Mouse (Mus musculus) heart, postnatal 0 days (tissue): ENCODE measurements at regions not wholly inside any gene's neighbourhood (a gene's known extent, or its start where the extent isn't known, plus 50 kb on each side); places are given as distances from the start of the nearest gene placed in this dataset.

ENCODE experiments used
- ATAC-seq: fragments of 200-750 bp; cut with Nextera tagmentation; 2 replicates; pipeline ENCODE4 v1.8.0; 2017; ENCODE audit warnings: low read depth, moderate number of reproducible peaks, moderate library complexity; ENCODE audit not compliant: insufficient read depth
- DNase-seq: peaks from one replicate; pipeline ENCODE4 v3.0.0-alpha.2; 2016; ENCODE audit warnings: low spot score
- H3K27ac ChIP-seq: fragments of 300-500 bp; sonication (generic); 2 replicates; pipeline ENCODE4 v1.5.1; 2014; ENCODE audit warnings: low read depth, mild to moderate bottlenecking
- H3K27me3 ChIP-seq: fragments of 300-500 bp; sonication (generic); 2 replicates; pipeline ENCODE4 v1.6.1; 2014; ENCODE audit warnings: low read length, mixed read lengths; ENCODE audit not compliant: control insufficient read depth, insufficient read depth
- H3K36me3 ChIP-seq: fragments of 300-500 bp; sonication (generic); replicated peaks from 2 replicates; pipeline ENCODE4 v1.6.1; 2014; ENCODE audit warnings: low read length, mixed read lengths; ENCODE audit not compliant: control insufficient read depth, insufficient read depth
- H3K4me1 ChIP-seq: fragments of 300-500 bp; sonication (generic); 2 replicates; pipeline ENCODE4 v1.6.1; 2014; ENCODE audit warnings: antibody characterized with exemption; ENCODE audit not compliant: control insufficient read depth, insufficient read depth
- H3K4me2 ChIP-seq: fragments of 300-500 bp; sonication (generic); 2 replicates; pipeline ENCODE4 v1.6.1; 2014; ENCODE audit warnings: low read depth, mild to moderate bottlenecking, low read length, moderate library complexity
- H3K4me3 ChIP-seq: fragments of 300-500 bp; sonication (generic); 2 replicates; pipeline ENCODE4 v1.5.1; 2014; ENCODE audit warnings: low read depth, low read length
- H3K9ac ChIP-seq: fragments of 300-500 bp; sonication (generic); replicated peaks from 2 replicates; pipeline ENCODE4 v1.6.1; 2014; ENCODE audit warnings: low read depth, low read length, mixed read lengths
- H3K9me3 ChIP-seq: fragments of 300-500 bp; sonication (generic); replicated peaks from 2 replicates; pipeline ENCODE4 v1.6.1; 2016; ENCODE audit warnings: low read length; ENCODE audit not compliant: control insufficient read depth
- CTCF ChIP-seq: IDR thresholded peaks from 2 replicates; pipeline ENCODE4 v1.5.1; 2016; ENCODE audit warnings: antibody characterized with exemption, control low read depth, low read depth
- EP300 ChIP-seq: IDR thresholded peaks from 2 replicates; pipeline ENCODE4 v1.6.1; 2016; ENCODE audit warnings: antibody characterized with exemption, low read depth
- WGBS: fragments of 180-500 bp; shearing (Covaris S2); extraction: QIAGEN DNeasy Blood & Tissue Kit; methylation state at CpG from one replicate; pipeline ENCODE4 v1.1.7; 2014; 5-methylcytosine and 5-hydroxymethylcytosine counted together

DNA sequence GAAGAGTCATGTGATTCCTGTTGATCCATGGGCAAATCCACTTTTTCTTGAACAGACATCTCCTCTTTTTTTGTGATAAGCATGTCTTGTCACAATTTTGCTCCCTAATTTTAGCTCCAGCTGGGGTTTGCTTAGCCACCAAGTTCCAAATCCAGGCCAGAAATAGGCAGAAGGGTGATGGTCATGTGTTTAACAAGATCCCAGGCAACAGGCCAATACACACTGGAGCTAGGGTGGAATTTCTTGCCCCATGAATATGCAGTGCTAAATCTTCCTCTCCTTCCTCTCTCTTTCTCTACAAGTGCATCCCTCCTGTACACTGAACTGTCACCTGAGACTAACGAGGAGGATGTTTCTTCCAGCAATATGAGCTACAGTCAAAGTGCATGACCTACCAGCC, 58.6 kb upstream of the Vgll2 start:
- Histone ChIP-seq H3K9ac (no peak overlapping the region), H3K27ac (no peak overlapping the region), H3K4me1 (no peaks in the 10 kb centered on the region), H3K27me3 (no peaks in the 10 kb centered on the region), H3K4me3 (no peak overlapping the region), H3K9me3 (no peaks in the 10 kb centered on the region), H3K4me2 (no peak overlapping the region), H3K36me3 (no peaks in the 10 kb centered on the region)
- ATAC-seq: no peak
- no peak for DNase-seq
- no peak for TF ChIP-seq EP300
- no peak for TF ChIP-seq CTCF
- 62% methylated on average over 1 of the region's 1 CpGs for WGBS

DNA sequence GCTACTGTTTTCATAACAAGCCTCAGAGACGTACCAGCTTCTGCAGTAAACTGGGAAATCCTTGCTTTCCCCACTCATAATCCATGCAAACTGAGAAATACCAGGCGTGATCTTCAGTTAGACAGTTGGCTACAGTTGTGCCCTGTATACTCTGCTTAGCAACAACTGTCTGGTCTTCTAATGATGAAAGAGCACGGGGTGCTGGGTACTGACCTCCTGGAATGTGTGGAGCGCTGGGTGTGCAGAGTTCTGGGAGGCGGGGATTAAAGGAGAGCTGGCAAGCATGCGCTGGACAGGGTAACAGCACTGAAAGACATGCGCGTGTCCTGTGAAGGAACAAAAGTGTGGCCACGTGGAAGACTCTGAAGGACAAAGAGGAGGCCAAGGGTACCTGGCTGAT, 52.2 kb upstream of the Vgll2 start:
- H3K9me3 ChIP-seq: no peaks in the 10 kb centered on the region
- H3K4me3 ChIP-seq: no peak overlapping the region
- no peak overlapping the region for H3K9ac ChIP-seq
- TF ChIP-seq CTCF: no peak
- TF ChIP-seq EP300: no peak
- ATAC-seq: peak; percentile 75
- no peaks in the 10 kb centered on the region for H3K27me3 ChIP-seq
- DNase-seq: peak; percentile 34
- no peaks in the 10 kb centered on the region for H3K4me1 ChIP-seq
- no peak overlapping the region for H3K27ac ChIP-seq
- WGBS: 46% methylated on average over 9 of the region's 9 CpGs
- H3K36me3 ChIP-seq: no peaks in the 10 kb centered on the region
- no peak overlapping the region for H3K4me2 ChIP-seq
